Mouse (Mus musculus): Measurements from ENCODE around the gene Abhd17a.

GRCm38 (mm10) chr10:80570419-80570818, 19.7 kb downstream of the Abhd17a start:
- TF ChIP-seq CTCF (IDR thresholded peaks at IDR 0.05; ENCODE audit: low read depth, low read length): no peak
- no peak for TF ChIP-seq POLR2A (IDR thresholded peaks at IDR 0.05; ENCODE audit: extremely low read depth, insufficient read depth, low read length)

All from liver, adult 2 months (tissue).